Mouse (Mus musculus): ENCODE results near the gene Ndufa9.

Gene Ndufa9

GRCm38 (mm10) chr6:126848712-126849704 is at the start of gene Ndufa9:
Ndufa9 (minus strand) TSS chr6:126849136.
- peak; percentile 95 for DNase-seq

- no peak for DNase-seq
Observed at GRCm38 (mm10) chr6:126877118-126877517, 28.2 kb upstream of the Ndufa9 start.

GRCm38 (mm10) chr6:126852881-126853280 is 3.9 kb upstream of the Ndufa9 start, which contains the start of gene Akap3:
Akap3 (plus strand) TSS chr6:126853098.
- DNase-seq: no peak

GRCm38 (mm10) chr6:126836628-126837027 is 12.3 kb downstream of the Ndufa9 start:
- no peak for DNase-seq

- no peak for DNase-seq
Observed at GRCm38 (mm10) chr6:126823087-126823486, 25.8 kb downstream of the Ndufa9 start.

GRCm38 (mm10) chr6:126816338-126816737 is 32.6 kb downstream of the Ndufa9 start:
- no peak for DNase-seq

- no peak for DNase-seq
Observed at GRCm38 (mm10) chr6:126815206-126815750, 33.7 kb downstream of the Ndufa9 start.

GRCm38 (mm10) chr6:126811481-126811880 is 37.5 kb downstream of the Ndufa9 start:
- DNase-seq: no peak

GRCm38 (mm10) chr6:126808561-126808960 is 40.4 kb downstream of the Ndufa9 start:
- no peak for DNase-seq

GRCm38 (mm10) chr6:126808134-126808533 is 40.8 kb downstream of the Ndufa9 start:
- DNase-seq: no peak

- no peak for DNase-seq
Observed at GRCm38 (mm10) chr6:126806783-126807182, 42.2 kb downstream of the Ndufa9 start.

- no peak for DNase-seq
Observed at GRCm38 (mm10) chr6:126802946-126803345, 46.0 kb downstream of the Ndufa9 start.

GRCm38 (mm10) chr6:126794751-126795150 is 54.2 kb downstream of the Ndufa9 start:
- no peak for DNase-seq

GRCm38 (mm10) chr6:126793689-126794088 is 55.2 kb downstream of the Ndufa9 start:
- no peak for DNase-seq

GRCm38 (mm10) chr6:126791964-126792363 is 57.0 kb downstream of the Ndufa9 start:
- DNase-seq: no peak

- DNase-seq: no peak
Observed at GRCm38 (mm10) chr6:126791488-126791887, 57.4 kb downstream of the Ndufa9 start.

GRCm38 (mm10) chr6:126788863-126789262 is 60.1 kb downstream of the Ndufa9 start:
- DNase-seq: no peak

GRCm38 (mm10) chr6:126784206-126784605 is 64.7 kb downstream of the Ndufa9 start:
- no peak for DNase-seq

GRCm38 (mm10) chr6:126783651-126784066 is 65.3 kb downstream of the Ndufa9 start:
- no peak for DNase-seq

GRCm38 (mm10) chr6:126783056-126783455 is 65.9 kb downstream of the Ndufa9 start:
- DNase-seq: no peak

- DNase-seq: no peak
Observed at GRCm38 (mm10) chr6:126777889-126778288, 71.0 kb downstream of the Ndufa9 start.

- no peak for DNase-seq
Observed at GRCm38 (mm10) chr6:126773873-126774272, 75.1 kb downstream of the Ndufa9 start.

- DNase-seq: peak; percentile 61
Observed at GRCm38 (mm10) chr6:126772326-126772725, 76.6 kb downstream of the Ndufa9 start.
